8 mouse cellular contexts compared by ENCODE assay signal in the genomic region with DNA sequence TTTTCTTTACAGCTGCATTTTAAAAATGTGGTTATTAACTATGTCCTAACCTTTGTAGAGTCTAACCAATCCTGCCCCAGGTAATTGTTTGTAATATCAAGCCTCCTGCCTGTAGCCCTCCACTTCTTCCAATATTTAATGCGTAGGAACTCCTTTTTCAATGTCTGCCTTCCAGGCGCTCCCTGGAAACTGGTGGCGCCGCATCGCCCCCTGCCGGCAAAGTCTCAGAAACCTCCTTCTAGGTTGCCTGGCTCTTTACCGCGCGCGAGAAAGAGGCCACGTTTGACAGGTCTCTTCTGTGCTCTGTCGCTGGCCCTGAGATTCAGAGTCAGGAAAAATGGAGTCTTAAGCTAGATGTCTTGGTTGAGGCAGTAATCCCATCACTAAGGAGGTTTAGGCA.
DNase-seq lines count a peak whose midpoint lies in the region; ATAC-seq and TF ChIP-seq lines count a peak whose summit lies in the region.

No protein-coding gene starts in this region.

- H3K9ac ChIP-seq in forebrain, embryonic 11.5 days (ENCODE audit: low read length): no peak overlapping the region
- no peak overlapping the region for H3K9ac ChIP-seq in heart, postnatal 0 days (replicated peaks; ENCODE audit: low read depth, low read length)

- peak; percentile 38 to 50 for DNase-seq in CD8-positive naive resting alpha-beta T cell, adult 2 months (ENCODE audit: low read depth in 2 of 2, low spot score in 2 of 2)
- peak; percentile 89 for DNase-seq in forebrain, embryonic 11.5 days (ENCODE audit: low spot score)
- peak; percentile 26 for DNase-seq in heart, postnatal 0 days (ENCODE audit: low spot score)
- DNase-seq in layer of hippocampus, adult 2 months (ENCODE audit: low spot score in 2 of 2): peak; percentile 66 to 88
- DNase-seq in lung, postnatal 25 days (ENCODE audit: low spot score): peak; percentile 79
- peak; percentile 80 for DNase-seq in ovary, postnatal 36 days (ENCODE audit: low spot score)
- peak; percentile 26 to 79 for DNase-seq in thymus, postnatal 10 days (ENCODE audit: low spot score in 2 of 2)

- 3% methylated on average over 12 of the region's 12 CpGs for WGBS in forebrain, embryonic 11.5 days
- WGBS in heart, postnatal 0 days: 4% methylated on average over 12 of the region's 12 CpGs

- no peak overlapping the region for H3K27ac ChIP-seq in bone marrow macrophage, adult 2 months (ENCODE audit: insufficient read depth, low read depth, low read length)
- no peak overlapping the region for H3K27ac ChIP-seq in forebrain, embryonic 11.5 days (ENCODE audit: low read depth, low read length)
- H3K27ac ChIP-seq in heart, postnatal 0 days (ENCODE audit: low read depth): no peak overlapping the region
- H3K27ac ChIP-seq in layer of hippocampus, adult 2 months: no peak overlapping the region

- H3K9me3 ChIP-seq in forebrain, embryonic 11.5 days (ENCODE audit: control insufficient read depth, low read length): no peaks in the 10 kb centered on the region
- no peaks in the 10 kb centered on the region for H3K9me3 ChIP-seq in heart, postnatal 0 days (replicated peaks; ENCODE audit: control insufficient read depth, low read length)

- peak; percentile 46; the same call in 1 of the 2 replicates for ATAC-seq in forebrain, embryonic 11.5 days (replicated peaks; ENCODE audit: low FRiP score)
- ATAC-seq in heart, postnatal 0 days (ENCODE audit: insufficient read depth, low read depth): no peak

- no peaks in the 10 kb centered on the region for H3K36me3 ChIP-seq in forebrain, embryonic 11.5 days (ENCODE audit: control insufficient read depth, insufficient read depth, low read length)
- H3K36me3 ChIP-seq in heart, postnatal 0 days (replicated peaks; ENCODE audit: control insufficient read depth, insufficient read depth, low read length): no peaks in the 10 kb centered on the region

- no peak overlapping the region for H3K4me2 ChIP-seq in forebrain, embryonic 11.5 days (ENCODE audit: low read depth, low read length, severe bottlenecking)
- H3K4me2 ChIP-seq in heart, postnatal 0 days (ENCODE audit: low read depth, low read length): no peak overlapping the region

- no peak for TF ChIP-seq EP300 in heart, postnatal 0 days (IDR thresholded peaks at IDR 0.05; ENCODE audit: low read depth)

- TF ChIP-seq POLR2A in bone marrow macrophage, adult 2 months (IDR thresholded peaks at IDR 0.05; ENCODE audit: borderline replicate concordance, low read depth, low read length): no peak

- no peak overlapping the region for H3K4me3 ChIP-seq in bone marrow macrophage, adult 2 months (ENCODE audit: insufficient read depth, low read length)
- no peak overlapping the region for H3K4me3 ChIP-seq in forebrain, embryonic 11.5 days (ENCODE audit: low read depth, low read length)
- H3K4me3 ChIP-seq in heart, postnatal 0 days (ENCODE audit: low read depth, low read length): no peak overlapping the region
- H3K4me3 ChIP-seq in layer of hippocampus, adult 2 months: no peak overlapping the region

- peak; percentile 91 for TF ChIP-seq CTCF in bone marrow macrophage, adult 2 months (IDR thresholded peaks at IDR 0.05; ENCODE audit: low read depth, low read length)
- TF ChIP-seq CTCF in heart, postnatal 0 days (IDR thresholded peaks at IDR 0.05; ENCODE audit: low read depth): peak; percentile 80
- peak; percentile 93 for TF ChIP-seq CTCF in layer of hippocampus, adult 2 months (conservative IDR thresholded peaks at IDR 0.05)

- H3K4me1 ChIP-seq in bone marrow macrophage, adult 2 months (ENCODE audit: control insufficient read depth, insufficient read depth, low read length): 0 out of 2 replicates have a peak, but pooled peaks cover 2% of the 10 kb centered on the region
- no peaks in the 10 kb centered on the region for H3K4me1 ChIP-seq in forebrain, embryonic 11.5 days (replicated peaks; ENCODE audit: control insufficient read depth, insufficient read depth, low read length)
- H3K4me1 ChIP-seq in heart, postnatal 0 days (ENCODE audit: control insufficient read depth, insufficient read depth): no peaks in the 10 kb centered on the region

- no peaks in the 10 kb centered on the region for H3K27me3 ChIP-seq in forebrain, embryonic 11.5 days (ENCODE audit: control insufficient read depth, insufficient read depth, low read length)
- H3K27me3 ChIP-seq in heart, postnatal 0 days (ENCODE audit: control insufficient read depth, insufficient read depth, low read length): no peaks in the 10 kb centered on the region

Comparison
In these comparisons a context has a peak if more than half of its experiments do, and no peak if none do; other contexts are left out.
1. DNase-seq: peak in every context shown above with its lines; median percentile 89 in forebrain, embryonic 11.5 days; 80 in ovary, postnatal 36 days; 79 in lung, postnatal 25 days; 77 in layer of hippocampus, adult 2 months; 52 in thymus, postnatal 10 days; 44 in CD8-positive naive resting alpha-beta T cell, adult 2 months; 26 in heart, postnatal 0 days.